Mouse (Mus musculus) common myeloid progenitor, adult 5-6 weeks (primary cell): ENCODE data around the gene Dnajb13. TPM values are rescaled to one million over a fixed set of nuclear protein-coding genes. Genes with fewer than 3 reads are reported as not detected.
A peak's percentile ranks its signal among the peaks of the same experiment; 100 is the strongest.
"Not testable (repeated sequence)": the region's sequence is repeated elsewhere in the genome, so short reads cannot be mapped to it uniquely, and the experiment has no call there.

Experiments used
- ATAC-seq: replicated peaks from 2 replicates; pipeline ENCODE4 v1.8.0; 2016; ENCODE audit warnings: low read depth, mild to moderate bottlenecking, moderate TSS enrichment, inconsistent platforms; ENCODE audit not compliant: poor library complexity, severe bottlenecking
- total RNA-seq: library from RNA; stranded (forward); fragments of 200-1000, 187-1606 nt; gene quantifications from 2 replicates; pipeline ENCODE4 v1.2.3, GENCODE M21; 2017

Gene Dnajb13
- total RNA-seq, 1 experiment from 2014 or later, result 0.37 TPM

DNA sequence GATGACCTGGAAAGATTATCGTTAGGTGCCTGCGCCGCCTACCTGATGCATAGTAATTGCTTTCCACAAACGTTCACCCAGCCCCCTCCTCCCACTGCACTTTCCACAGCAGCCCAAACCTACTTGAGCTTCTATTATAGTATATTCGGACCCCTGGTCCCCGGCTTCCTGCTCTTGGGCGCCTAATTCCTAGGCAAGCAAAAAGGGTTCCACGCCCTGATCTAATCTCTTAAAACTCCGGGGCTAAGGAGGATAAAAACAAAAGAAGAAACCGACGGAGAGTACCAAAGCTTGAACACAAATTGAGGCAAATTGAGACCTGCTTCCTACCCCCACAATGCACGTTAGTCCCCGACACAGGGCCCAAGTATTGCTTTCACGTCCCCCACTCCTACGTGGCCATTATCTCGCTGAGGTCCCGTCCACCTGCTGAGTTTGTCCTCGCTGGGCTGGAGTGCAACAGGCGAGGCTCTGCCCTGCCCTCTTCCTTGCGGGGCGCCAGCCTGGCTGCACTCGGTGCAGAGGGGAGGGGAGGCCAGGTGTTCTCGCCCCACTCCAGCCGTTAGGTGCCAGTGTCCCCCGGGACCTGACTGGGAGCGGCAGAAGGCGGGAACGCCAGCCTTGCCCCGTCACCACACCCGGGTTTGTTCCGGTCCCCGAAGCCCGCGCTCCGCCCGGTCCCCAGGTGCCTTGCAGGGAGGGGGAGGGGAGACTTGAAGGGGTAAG, 22.2 kb downstream of the Dnajb13 start:
- peak; percentile 31 for ATAC-seq

- ATAC-seq, result no peak
Observed at GRCm38 (mm10) chr7:100488474-100489048, 26.2 kb downstream of the Dnajb13 start.

GRCm38 (mm10) chr7:100487301-100487700, 27.5 kb downstream of the Dnajb13 start:
- ATAC-seq, result no peak

DNA sequence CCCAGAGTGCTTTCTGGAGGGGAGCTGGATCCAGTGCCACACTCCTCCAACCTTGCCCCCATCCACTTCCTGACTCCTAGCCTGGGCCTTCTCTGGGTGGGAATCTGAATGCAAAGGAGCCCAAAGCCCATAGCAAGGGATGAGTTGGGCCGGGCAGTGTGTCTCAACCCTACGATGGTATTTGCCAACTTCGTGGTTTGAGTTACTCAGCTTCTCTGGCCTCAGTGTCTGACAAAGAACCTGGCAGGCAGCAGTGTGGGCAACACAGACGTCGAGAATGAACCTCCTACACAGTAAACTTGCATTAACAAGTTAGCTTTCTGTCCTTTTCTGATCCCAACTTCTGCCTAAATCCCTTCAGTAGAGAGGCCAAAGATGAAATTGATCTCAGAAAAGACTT, 30.3 kb downstream of the Dnajb13 start:
- ATAC-seq, result 0 out of 2 replicates have a peak, but pooled peaks have one; percentile 25

DNA sequence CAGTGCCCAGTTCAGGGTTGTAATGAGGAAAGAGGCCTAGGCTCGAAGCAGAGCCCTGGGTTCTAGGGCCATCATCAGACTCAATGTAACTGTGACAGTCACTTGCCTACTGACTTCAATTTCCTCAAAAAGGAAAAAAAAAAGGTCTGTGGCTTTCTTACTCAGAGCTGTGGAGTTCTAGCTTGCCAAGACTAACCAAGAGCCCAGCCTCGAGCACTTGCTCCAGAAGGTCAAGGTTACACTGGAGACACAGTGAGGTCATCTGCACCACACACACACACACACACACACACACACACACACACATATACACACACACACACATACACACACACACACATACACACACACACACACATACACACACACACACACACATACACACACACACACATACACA, 32.7 kb downstream of the Dnajb13 start:
- ATAC-seq, result not testable (repeated sequence)

- no peak for ATAC-seq
Observed at GRCm38 (mm10) chr7:100480175-100480574, 34.6 kb downstream of the Dnajb13 start.

- no peak for ATAC-seq
Observed at GRCm38 (mm10) chr7:100479823-100480164, 35.0 kb downstream of the Dnajb13 start.

DNA sequence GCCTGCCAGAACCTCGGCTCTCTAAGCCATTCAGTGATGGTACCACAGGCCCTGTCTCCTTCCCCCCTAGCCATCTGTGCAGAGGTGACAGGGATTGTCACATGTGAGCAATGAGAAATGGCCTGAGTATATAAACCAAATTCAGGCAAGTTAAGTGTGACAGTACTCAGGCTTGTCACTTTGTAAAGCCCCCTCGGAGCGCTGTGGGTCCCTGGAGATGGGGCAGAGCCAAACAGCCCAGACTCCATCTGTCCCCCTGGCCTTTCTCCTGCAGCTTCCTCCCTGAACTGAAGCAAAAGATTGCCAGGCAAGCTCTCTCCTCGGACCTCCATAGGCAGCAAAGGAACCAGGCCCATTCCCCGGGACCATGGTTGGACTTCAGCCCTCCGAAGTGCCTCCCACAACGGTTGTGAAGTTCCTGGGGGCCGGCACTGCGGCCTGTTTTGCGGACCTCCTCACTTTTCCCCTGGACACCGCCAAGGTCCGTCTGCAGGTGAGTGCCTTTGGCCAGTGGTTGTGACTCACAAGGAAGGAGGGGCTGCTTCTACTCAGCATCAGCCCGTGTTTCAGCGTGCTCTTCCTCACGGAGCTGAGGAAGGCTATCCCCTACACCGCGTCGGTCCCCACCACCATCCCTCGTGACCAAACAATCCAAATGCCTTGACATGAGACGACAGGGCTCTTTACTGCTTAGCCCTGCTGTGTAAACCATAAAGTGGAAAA, 35.5 kb downstream of the Dnajb13 start:
- ATAC-seq, result no peak

DNA sequence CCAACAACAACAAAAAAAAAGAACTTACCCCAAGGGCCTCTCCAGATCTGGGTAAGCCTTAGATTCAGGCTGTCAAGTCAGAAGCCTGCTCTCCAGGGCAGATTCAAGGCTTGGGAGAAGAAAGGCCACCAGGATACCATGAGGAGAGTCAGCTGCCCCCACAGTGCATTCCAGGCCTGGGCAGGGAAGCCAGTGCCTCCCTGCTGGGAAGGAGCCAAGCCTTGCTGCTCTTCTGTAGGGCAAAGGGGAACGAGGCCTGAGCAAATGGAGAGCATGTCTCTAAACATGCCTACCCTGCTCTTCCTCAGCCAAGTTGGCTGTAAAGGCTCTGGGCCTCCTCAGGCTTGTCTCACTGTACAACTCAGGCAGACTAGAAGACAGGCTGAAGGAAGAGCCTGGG, 40.1 kb downstream of the Dnajb13 start:
- no peak for ATAC-seq

DNA sequence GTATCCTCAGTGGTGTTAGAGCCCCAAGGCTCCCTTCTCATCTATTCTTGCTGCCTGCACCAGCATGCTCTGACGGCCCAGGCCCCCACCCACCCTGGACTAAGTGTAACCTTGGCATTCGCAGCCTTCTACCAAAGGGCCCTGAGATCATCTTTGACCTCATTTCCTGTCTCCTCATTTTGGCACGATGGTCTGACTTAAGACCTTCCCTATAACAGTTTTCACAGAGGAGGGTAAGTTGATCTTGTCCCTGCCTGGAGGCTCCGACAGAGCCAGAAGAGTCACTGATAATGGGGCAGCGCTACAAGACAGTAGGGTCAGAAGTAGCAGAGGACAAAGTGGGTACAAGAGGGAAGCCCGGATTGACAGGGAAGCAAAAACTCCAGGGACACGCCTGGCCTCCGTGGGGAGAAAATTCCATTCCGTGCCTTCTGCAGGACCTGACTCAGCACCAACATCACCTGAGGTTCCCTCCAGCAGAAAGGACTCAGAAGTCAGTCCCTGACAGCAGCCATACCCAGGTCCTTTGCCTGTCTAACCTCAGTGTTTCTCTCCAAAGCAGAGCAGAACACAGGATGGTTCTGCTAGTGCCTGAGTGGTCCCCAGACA, 40.8 kb downstream of the Dnajb13 start:
- no peak for ATAC-seq

DNA sequence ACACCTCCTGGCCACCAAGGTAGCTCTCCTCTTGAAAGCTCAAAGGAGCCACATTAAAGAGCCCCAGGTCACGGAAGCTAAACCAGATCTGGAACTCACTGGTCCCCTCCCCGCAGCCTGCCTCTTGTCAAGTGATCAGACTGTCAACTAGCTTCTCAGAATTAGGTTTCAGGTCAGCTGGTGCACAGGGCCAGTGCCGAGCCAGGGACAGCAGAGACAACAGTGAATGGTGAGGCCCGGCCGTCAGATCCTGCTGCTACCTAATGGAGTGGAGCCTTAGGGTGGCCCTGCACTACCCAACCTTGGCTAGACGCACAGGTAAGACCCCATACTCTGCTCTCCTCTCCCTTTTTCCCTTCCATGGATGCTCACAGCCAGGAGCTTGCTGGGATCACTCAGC, 42.0 kb downstream of the Dnajb13 start, which contains the start of gene Ucp3:
TSS of gene Ucp3 (plus strand) at position 214 of the 400 bp plus-strand sequence.
- ATAC-seq, result no peak

- ATAC-seq, result no peak
Observed at GRCm38 (mm10) chr7:100471407-100471797, 43.4 kb downstream of the Dnajb13 start.

- ATAC-seq, result no peak
Observed at GRCm38 (mm10) chr7:100470796-100471406, 43.9 kb downstream of the Dnajb13 start.

- no peak for ATAC-seq
Observed at GRCm38 (mm10) chr7:100469502-100469901, 45.3 kb downstream of the Dnajb13 start.

GRCm38 (mm10) chr7:100468761-100469160, 46.0 kb downstream of the Dnajb13 start:
- ATAC-seq, result no peak

- ATAC-seq, result peak; percentile 78
Observed at GRCm38 (mm10) chr7:100466781-100467510, 47.8 kb downstream of the Dnajb13 start.

GRCm38 (mm10) chr7:100465656-100466309, 49.0 kb downstream of the Dnajb13 start:
- ATAC-seq, result peak; percentile 34

DNA sequence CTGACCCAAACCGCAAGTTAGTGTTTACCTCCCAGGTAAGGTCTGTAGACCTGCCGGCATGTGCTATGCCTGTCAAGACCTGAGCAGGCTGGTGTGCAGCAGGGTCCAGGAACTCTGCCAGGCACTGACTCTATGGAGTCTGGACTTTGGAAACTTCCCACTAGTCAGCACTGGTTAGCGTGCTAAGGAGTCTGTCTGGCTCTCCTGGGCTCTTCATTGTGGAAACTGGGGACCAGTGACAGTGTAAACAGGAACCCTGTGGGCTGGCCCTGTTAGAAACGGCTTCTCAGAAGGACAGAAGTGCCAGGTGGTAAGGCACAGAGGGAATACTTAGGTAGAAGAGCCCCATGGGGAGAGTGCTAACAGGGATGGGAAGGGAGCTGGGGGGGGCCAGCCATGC, 49.5 kb downstream of the Dnajb13 start:
- ATAC-seq, result no peak

DNA sequence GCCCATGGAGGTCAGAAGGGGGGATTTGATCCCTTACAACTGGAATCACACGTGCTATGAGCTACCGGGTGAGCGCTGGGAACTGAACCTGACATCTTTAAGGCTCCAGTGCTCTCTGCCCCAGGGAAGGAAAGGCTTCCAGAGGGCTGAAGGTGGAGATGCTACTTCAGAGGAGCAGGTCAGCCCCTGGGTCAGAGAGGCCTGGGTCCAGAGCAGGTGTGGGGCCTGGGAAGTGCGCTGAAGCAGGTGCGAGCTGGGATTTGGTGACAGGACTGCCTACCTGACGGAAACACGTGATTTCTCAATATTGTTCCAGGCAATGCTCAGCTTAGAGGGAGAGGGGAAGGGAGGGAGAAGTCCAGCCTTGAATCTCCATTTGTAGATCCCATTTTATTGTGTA, 50.5 kb downstream of the Dnajb13 start:
- ATAC-seq, result no peak
